In genomic region chrX:107039146-107039545, GRCm38 (mm10) we compare ENCODE assay signal across 23 mouse cellular contexts. TPM values are rescaled to one million over a fixed set of nuclear protein-coding genes. Genes with fewer than 3 reads are reported as not detected.
DNase-seq lines count a peak whose midpoint lies in the region; ATAC-seq and TF ChIP-seq lines count a peak whose summit lies in the region.
"Had no signal": no experiment of that assay in that cellular context is flagged by ENCODE, and none has a peak within 500 bp of the region (broad histone marks: within the 10 kb centered on the region; RNA-seq: fewer than 3 reads in every experiment).

No protein-coding gene starts in this region.

- no peaks in the 10 kb centered on the region for H3K9me3 ChIP-seq in limb, embryonic 14.5 days (ENCODE audit: control insufficient read depth, low read length)
- H3K9me3 ChIP-seq in limb, embryonic 10.5 days (replicated peaks), result no peaks in the 10 kb centered on the region
- H3K9me3 ChIP-seq in G1E (replicated peaks), result no peaks in the 10 kb centered on the region
- H3K9me3 ChIP-seq: forebrain, embryonic 15.5 days; heart, embryonic 12.5 days; hindbrain, embryonic 10.5 days; intestine, embryonic 15.5 days had no signal

- no peak for TF ChIP-seq CTCF in G1E (IDR thresholded peaks at IDR 0.05; ENCODE audit: low read depth, low read length)

- H3K4me1 ChIP-seq in limb, embryonic 14.5 days (ENCODE audit: control insufficient read depth, insufficient read depth, low read length), result no peaks in the 10 kb centered on the region
- H3K4me1 ChIP-seq in limb, embryonic 10.5 days, result no peaks in the 10 kb centered on the region
- no peaks in the 10 kb centered on the region for H3K4me1 ChIP-seq in G1E (ENCODE audit: insufficient read depth, low read depth, low read length)
- H3K4me1 ChIP-seq: forebrain, embryonic 15.5 days; heart, embryonic 12.5 days; hindbrain, embryonic 10.5 days; intestine, embryonic 15.5 days had no signal

- DNase-seq in limb, embryonic 14.5 days (ENCODE audit: low spot score), result peak; percentile 2
- DNase-seq in limb, embryonic 10.5 days (ENCODE audit: low spot score), result no peak
- no peak for DNase-seq in G1E (ENCODE audit: low spot score)
- DNase-seq in MN1 (ENCODE audit: low spot score), result peak; percentile 9
- no peak for DNase-seq in layer of hippocampus, adult 9-10 months (ENCODE audit: low spot score)
- DNase-seq in cerebellum, postnatal 4 days (ENCODE audit: low spot score in 2 of 2), result no peak
- DNase-seq: adrenal gland, adult 2 months; adrenal gland, postnatal 36 days; cerebellum, adult 11 months; cerebellum, adult 8-10 months; cerebellum, postnatal 25 days; gastrocnemius, postnatal 36 days; heart, adult 18-20 months had no signal

- no peak overlapping the region for H3K4me3 ChIP-seq in limb, embryonic 14.5 days (replicated peaks; ENCODE audit: low read length)
- no peak overlapping the region for H3K4me3 ChIP-seq in limb, embryonic 10.5 days
- H3K4me3 ChIP-seq in G1E (ENCODE audit: low read depth, low read length), result no peak overlapping the region
- H3K4me3 ChIP-seq: forebrain, embryonic 15.5 days; heart, embryonic 12.5 days; hindbrain, embryonic 10.5 days; intestine, embryonic 15.5 days had no signal

- no peak overlapping the region for H3K9ac ChIP-seq in limb, embryonic 14.5 days (ENCODE audit: low read depth, low read length, severe bottlenecking)
- H3K9ac ChIP-seq: forebrain, embryonic 15.5 days; heart, embryonic 12.5 days; hindbrain, embryonic 14.5 days; intestine, embryonic 15.5 days had no signal

- no peak overlapping the region for H3K27ac ChIP-seq in limb, embryonic 14.5 days (replicated peaks; ENCODE audit: low read depth, low read length)
- H3K27ac ChIP-seq in limb, embryonic 10.5 days, result no peak overlapping the region
- H3K27ac ChIP-seq: forebrain, embryonic 15.5 days; hindbrain, embryonic 10.5 days; hindbrain, embryonic 14.5 days; intestine, embryonic 15.5 days had no signal

- TF ChIP-seq POLR2A in limb, embryonic 14.5 days (IDR thresholded peaks at IDR 0.05; ENCODE audit: borderline replicate concordance, extremely low read depth, insufficient read depth, insufficient read length), result no peak

- ATAC-seq in limb, embryonic 14.5 days (ENCODE audit: low FRiP score, low read depth), result no peak
- ATAC-seq in G1E (ENCODE audit: extremely low read depth, insufficient number of reproducible peaks, low FRiP score, poor library complexity, severe bottlenecking), result peak; percentile 68
- 0 out of 2 replicates have a peak, but pooled peaks have one; percentile 37 for ATAC-seq in megakaryocyte-erythroid progenitor cell, adult 5-6 weeks (replicated peaks; ENCODE audit: low FRiP score, low TSS enrichment, poor library complexity, severe bottlenecking)
- ATAC-seq: forebrain, embryonic 15.5 days; intestine, embryonic 15.5 days had no signal

- H3K36me3 ChIP-seq in limb, embryonic 14.5 days (ENCODE audit: control insufficient read depth, insufficient read depth, low read length), result no peaks in the 10 kb centered on the region
- no peaks in the 10 kb centered on the region for H3K36me3 ChIP-seq in limb, embryonic 10.5 days
- no peaks in the 10 kb centered on the region for H3K36me3 ChIP-seq in G1E (replicated peaks)
- H3K36me3 ChIP-seq: forebrain, embryonic 15.5 days; heart, embryonic 12.5 days; hindbrain, embryonic 10.5 days; intestine, embryonic 15.5 days had no signal

- no peaks in the 10 kb centered on the region for H3K27me3 ChIP-seq in limb, embryonic 14.5 days (ENCODE audit: control insufficient read depth, insufficient read depth, low read length)
- peaks cover 8% of the 10 kb centered on the region; the same call in 1 of the 2 replicates for H3K27me3 ChIP-seq in limb, embryonic 10.5 days (ENCODE audit: low read depth, poor library complexity, severe bottlenecking)
- H3K27me3 ChIP-seq in G1E (ENCODE audit: insufficient read depth, low read length), result no peaks in the 10 kb centered on the region
- H3K27me3 ChIP-seq: forebrain, embryonic 15.5 days; heart, embryonic 12.5 days; intestine, embryonic 15.5 days had no signal

- H3K4me2 ChIP-seq in limb, embryonic 14.5 days (replicated peaks; ENCODE audit: low read depth, low read length, severe bottlenecking), result no peak overlapping the region
- H3K4me2 ChIP-seq: forebrain, embryonic 15.5 days; heart, embryonic 12.5 days; hindbrain, embryonic 14.5 days; intestine, embryonic 15.5 days had no signal

RNA-seq across cellular contexts. Expression of gene P2ry10, which starts 49.1 kb away (rescaled TPM):
- 0.31 and 0.35 TPM in 2 replicates for polyA plus RNA-seq in limb, embryonic 14.5 days (2012; rRNA removed)
- polyA plus RNA-seq in limb, embryonic 14.5 days (2014; fragmentation: Nextera tagmentation; extraction: Ambion mirVana), result 0.41 and 0.70 TPM in 2 replicates
- 0.09 TPM in 1 of 2 replicates, not detected in the other for polyA plus RNA-seq in limb, embryonic 10.5 days (2016; fragmentation: Nextera tagmentation; extraction: Ambion mirVana)
- total RNA-seq in G1E (2014; fragmentation: Nextera tagmentation) (28.9 and 29.1 TPM in 2 replicates), G1E (2017) (4.6 and 4.8 TPM in 2 replicates)
- polyA plus RNA-seq in G1E (2012), result 0.10 TPM in 2 replicates
- 0.09 and 0.12 TPM in 2 replicates for total RNA-seq in megakaryocyte-erythroid progenitor cell, adult 5-6 weeks (2014; fragmentation: Nextera tagmentation)
- 0.95 and 5.8 TPM in 2 replicates for total RNA-seq in megakaryocyte-erythroid progenitor cell, adult 5-6 weeks (2017)
- total RNA-seq: ES-E14; gastrocnemius, adult 8-10 months had no signal
- polyA plus RNA-seq: adrenal gland, adult 2 months; embryonic facial prominence, embryonic 11.5 days; forebrain, embryonic 11.5 days; forebrain, embryonic 15.5 days; heart, embryonic 12.5 days; hindbrain, embryonic 10.5 days; hindbrain, embryonic 14.5 days had no signal

Comparison
In these comparisons a context has a peak if more than half of its experiments do, and no peak if none do; other contexts are left out.
1. DNase-seq: peak in limb, embryonic 14.5 days (single experiment) and MN1 (single experiment); none in limb, embryonic 10.5 days (single experiment), G1E (single experiment), layer of hippocampus, adult 9-10 months (single experiment) and cerebellum, postnatal 4 days (0 of 2).